In the genomic region with DNA sequence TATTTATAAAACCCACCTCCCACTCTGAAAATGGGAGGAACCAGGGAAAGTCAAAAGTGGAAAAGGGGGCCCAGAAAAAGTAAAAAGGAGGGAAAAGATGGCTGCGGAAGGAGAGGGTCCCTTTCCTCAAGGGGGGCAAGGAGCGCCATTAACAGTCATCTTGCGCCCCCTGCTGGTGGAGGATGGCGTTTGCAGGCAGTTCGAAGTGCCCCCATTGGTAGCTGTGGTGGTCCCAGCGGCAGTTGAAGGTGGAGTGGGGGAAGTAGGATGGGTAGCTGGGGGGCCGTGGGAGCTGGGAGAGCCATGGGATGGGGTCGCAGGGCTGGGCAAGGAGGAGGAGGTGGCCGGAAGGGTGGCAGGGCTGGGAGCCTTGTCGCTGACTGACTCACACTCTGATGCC, we compare ENCODE assay signal across 9 mouse cellular contexts. TPM values are rescaled to one million over a fixed set of nuclear protein-coding genes. Genes with fewer than 3 reads are reported as not detected.
DNase-seq lines count a peak whose midpoint lies in the region; ATAC-seq and TF ChIP-seq lines count a peak whose summit lies in the region.
"Had no signal": no experiment of that assay in that cellular context is flagged by ENCODE, and none has a peak within 500 bp of the region (broad histone marks: within the 10 kb centered on the region; RNA-seq: fewer than 3 reads in every experiment).

No protein-coding gene starts in this region.

- DNase-seq in neural tube, embryonic 10.5 days (ENCODE audit: extremely low spot score, low spot score): peak; percentile 79
- DNase-seq in cerebellum, postnatal 14 days: peak; percentile 81 to 89
- peak; percentile 87 for DNase-seq in hindbrain, postnatal 0 days (ENCODE audit: low spot score)
- DNase-seq in naive thymus-derived CD4-positive, alpha-beta T cell, adult 2 months (ENCODE audit: low read depth): peak; percentile 71
- peak; percentile 36 for DNase-seq in yolk sac, embryonic 10.5 days (ENCODE audit: low spot score)

- peaks cover 58% of the 10 kb centered on the region for H3K36me3 ChIP-seq in forebrain, embryonic 12.5 days (replicated peaks)
- peaks cover 14% of the 10 kb centered on the region for H3K36me3 ChIP-seq in forebrain, embryonic 16.5 days (ENCODE audit: control insufficient read depth, insufficient read depth)
- peaks cover 40% of the 10 kb centered on the region for H3K36me3 ChIP-seq in neural tube, embryonic 15.5 days
- peaks cover 22% of the 10 kb centered on the region for H3K36me3 ChIP-seq in hindbrain, postnatal 0 days (ENCODE audit: insufficient read depth, low read length)

- H3K9me3 ChIP-seq in forebrain, embryonic 12.5 days: no peaks in the 10 kb centered on the region
- no peaks in the 10 kb centered on the region for H3K9me3 ChIP-seq in forebrain, embryonic 16.5 days (ENCODE audit: control insufficient read depth, low read length)
- no peaks in the 10 kb centered on the region for H3K9me3 ChIP-seq in neural tube, embryonic 15.5 days (replicated peaks)
- H3K9me3 ChIP-seq in hindbrain, postnatal 0 days (ENCODE audit: low read length): no peaks in the 10 kb centered on the region

- TF ChIP-seq CTCF in hindbrain, postnatal 0 days (IDR thresholded peaks at IDR 0.05; ENCODE audit: low read depth): peak; percentile 97

- H3K9ac ChIP-seq in forebrain, embryonic 12.5 days: no peak overlapping the region
- H3K9ac ChIP-seq in forebrain, embryonic 16.5 days (replicated peaks; ENCODE audit: low read depth, low read length): no peak overlapping the region
- no peak overlapping the region for H3K9ac ChIP-seq in neural tube, embryonic 15.5 days (replicated peaks)
- no peak overlapping the region for H3K9ac ChIP-seq in hindbrain, postnatal 0 days (replicated peaks; ENCODE audit: low read length)

- peaks cover 30% of the 10 kb centered on the region for H3K4me1 ChIP-seq in forebrain, embryonic 12.5 days
- peaks cover 27% of the 10 kb centered on the region for H3K4me1 ChIP-seq in forebrain, embryonic 16.5 days (replicated peaks; ENCODE audit: control insufficient read depth, insufficient read depth, low read length)
- H3K4me1 ChIP-seq in neural tube, embryonic 15.5 days: peaks cover 46% of the 10 kb centered on the region
- H3K4me1 ChIP-seq in hindbrain, postnatal 0 days (ENCODE audit: insufficient read depth, low read length): peaks cover 17% of the 10 kb centered on the region

- H3K4me2 ChIP-seq in forebrain, embryonic 12.5 days: no peak overlapping the region
- H3K4me2 ChIP-seq in forebrain, embryonic 16.5 days (ENCODE audit: low read length): no peak overlapping the region
- no peak overlapping the region for H3K4me2 ChIP-seq in neural tube, embryonic 15.5 days
- no peak overlapping the region for H3K4me2 ChIP-seq in hindbrain, postnatal 0 days (ENCODE audit: low read depth, low read length)

- 0 out of 2 replicates have a peak, but pooled peaks cover 7% of the 10 kb centered on the region for H3K27me3 ChIP-seq in forebrain, embryonic 12.5 days
- H3K27me3 ChIP-seq in forebrain, embryonic 16.5 days (replicated peaks; ENCODE audit: control insufficient read depth, insufficient read depth, low read length): no peaks in the 10 kb centered on the region
- no peaks in the 10 kb centered on the region for H3K27me3 ChIP-seq in neural tube, embryonic 15.5 days (replicated peaks)
- no peaks in the 10 kb centered on the region for H3K27me3 ChIP-seq in hindbrain, postnatal 0 days (ENCODE audit: insufficient read depth, low read length)

- ATAC-seq in forebrain, embryonic 12.5 days (ENCODE audit: low FRiP score): no peak
- ATAC-seq in forebrain, embryonic 16.5 days: no peak; the same call in 1 of the 2 replicates
- ATAC-seq in neural tube, embryonic 15.5 days (ENCODE audit: low FRiP score): no peak
- ATAC-seq in hindbrain, postnatal 0 days: no peak

- WGBS in forebrain, embryonic 12.5 days: 33% methylated on average over 10 of the region's 10 CpGs
- WGBS in forebrain, embryonic 16.5 days: 21% methylated on average over 10 of the region's 10 CpGs
- 28% methylated on average over 10 of the region's 10 CpGs for WGBS in neural tube, embryonic 15.5 days
- WGBS in hindbrain, postnatal 0 days: 24% methylated on average over 10 of the region's 10 CpGs

- H3K27ac ChIP-seq in forebrain, embryonic 12.5 days: 0 out of 2 replicates have a peak overlapping the region, but pooled peaks have one; percentile 25
- H3K27ac ChIP-seq in forebrain, embryonic 16.5 days (ENCODE audit: low read length): no peak overlapping the region
- no peak overlapping the region for H3K27ac ChIP-seq in neural tube, embryonic 15.5 days (replicated peaks)
- no peak overlapping the region for H3K27ac ChIP-seq in hindbrain, postnatal 0 days

- no peak overlapping the region for H3K4me3 ChIP-seq in forebrain, embryonic 12.5 days (replicated peaks)
- no peak overlapping the region for H3K4me3 ChIP-seq in forebrain, embryonic 16.5 days (replicated peaks; ENCODE audit: low read length)
- no peak overlapping the region for H3K4me3 ChIP-seq in neural tube, embryonic 15.5 days (replicated peaks)
- H3K4me3 ChIP-seq in hindbrain, postnatal 0 days (ENCODE audit: low read length): no peak overlapping the region

RNA-seq across cellular contexts. Expression of gene Cisd3, which starts 4.2 kb away (rescaled TPM):
- polyA plus RNA-seq in forebrain, embryonic 12.5 days (2016; fragmentation: Nextera tagmentation; extraction: Ambion mirVana): 13.2 and 14.9 TPM in 2 replicates
- polyA plus RNA-seq in forebrain, embryonic 16.5 days (2015; fragmentation: Nextera tagmentation; extraction: Ambion mirVana): 14.6 and 15.4 TPM in 2 replicates
- 46.9 and 50.1 TPM in 2 replicates for polyA plus RNA-seq in neural tube, embryonic 15.5 days (2015; fragmentation: Nextera tagmentation; extraction: Ambion mirVana)
- total RNA-seq in hindbrain, postnatal 0 days (2014; rRNA removed): 21.2 and 24.0 TPM in 2 replicates
- polyA plus RNA-seq in hindbrain, postnatal 0 days (2015; fragmentation: Nextera tagmentation; extraction: Ambion mirVana): 47.6 and 52.0 TPM in 2 replicates

RNA-seq across cellular contexts. Expression of gene Pcgf2, which starts 10.4 kb away (rescaled TPM):
- 24.2 TPM in 2 replicates for polyA plus RNA-seq in forebrain, embryonic 12.5 days (2016; fragmentation: Nextera tagmentation; extraction: Ambion mirVana)
- 14.8 and 19.8 TPM in 2 replicates for polyA plus RNA-seq in forebrain, embryonic 16.5 days (2015; fragmentation: Nextera tagmentation; extraction: Ambion mirVana)
- polyA plus RNA-seq in neural tube, embryonic 15.5 days (2015; fragmentation: Nextera tagmentation; extraction: Ambion mirVana): 17.6 and 17.7 TPM in 2 replicates
- total RNA-seq in hindbrain, postnatal 0 days (2014; rRNA removed): 11.3 and 18.0 TPM in 2 replicates
- polyA plus RNA-seq in hindbrain, postnatal 0 days (2015; fragmentation: Nextera tagmentation; extraction: Ambion mirVana): 13.3 and 14.8 TPM in 2 replicates
- total RNA-seq: neutrophil, adult 5-6 weeks had no signal

RNA-seq across cellular contexts. Expression of gene Psmb3, which starts 13.3 kb away (rescaled TPM):
- 457 TPM in 2 replicates for polyA plus RNA-seq in forebrain, embryonic 12.5 days (2016; fragmentation: Nextera tagmentation; extraction: Ambion mirVana)
- polyA plus RNA-seq in forebrain, embryonic 16.5 days (2015; fragmentation: Nextera tagmentation; extraction: Ambion mirVana): 403 and 431 TPM in 2 replicates
- 458 and 459 TPM in 2 replicates for polyA plus RNA-seq in neural tube, embryonic 15.5 days (2015; fragmentation: Nextera tagmentation; extraction: Ambion mirVana)
- 453 and 498 TPM in 2 replicates for total RNA-seq in hindbrain, postnatal 0 days (2014; rRNA removed)
- polyA plus RNA-seq in hindbrain, postnatal 0 days (2015; fragmentation: Nextera tagmentation; extraction: Ambion mirVana): 499 and 523 TPM in 2 replicates

RNA-seq across cellular contexts. Expression of gene Mllt6, which starts 26.6 kb away (rescaled TPM):
- 3.3 and 3.7 TPM in 2 replicates for polyA plus RNA-seq in forebrain, embryonic 12.5 days (2016; fragmentation: Nextera tagmentation; extraction: Ambion mirVana)
- polyA plus RNA-seq in forebrain, embryonic 16.5 days (2015; fragmentation: Nextera tagmentation; extraction: Ambion mirVana): 4.2 and 5.1 TPM in 2 replicates
- 2.3 and 3.1 TPM in 2 replicates for polyA plus RNA-seq in neural tube, embryonic 15.5 days (2015; fragmentation: Nextera tagmentation; extraction: Ambion mirVana)
- 43.9 and 60.8 TPM in 2 replicates for total RNA-seq in hindbrain, postnatal 0 days (2014; rRNA removed)
- 1.5 and 1.7 TPM in 2 replicates for polyA plus RNA-seq in hindbrain, postnatal 0 days (2015; fragmentation: Nextera tagmentation; extraction: Ambion mirVana)

RNA-seq across cellular contexts. Expression of gene Pip4k2b, which starts 54.6 kb away (rescaled TPM):
- 2.7 and 2.8 TPM in 2 replicates for polyA plus RNA-seq in forebrain, embryonic 12.5 days (2016; fragmentation: Nextera tagmentation; extraction: Ambion mirVana)
- 4.1 and 4.7 TPM in 2 replicates for polyA plus RNA-seq in forebrain, embryonic 16.5 days (2015; fragmentation: Nextera tagmentation; extraction: Ambion mirVana)
- 3.8 and 5.0 TPM in 2 replicates for polyA plus RNA-seq in neural tube, embryonic 15.5 days (2015; fragmentation: Nextera tagmentation; extraction: Ambion mirVana)
- total RNA-seq in hindbrain, postnatal 0 days (2014; rRNA removed): 127 TPM in 2 replicates
- polyA plus RNA-seq in hindbrain, postnatal 0 days (2015; fragmentation: Nextera tagmentation; extraction: Ambion mirVana): 4.3 and 5.1 TPM in 2 replicates

Comparison
In these comparisons a context has a peak if more than half of its experiments do, and no peak if none do; other contexts are left out.
1. DNase-seq: peak in every context shown above with its lines; median percentile 87 in hindbrain, postnatal 0 days; 85 in cerebellum, postnatal 14 days; 79 in neural tube, embryonic 10.5 days; 71 in naive thymus-derived CD4-positive, alpha-beta T cell, adult 2 months; 36 in yolk sac, embryonic 10.5 days.